Mouse (Mus musculus) naive thymus-derived CD4-positive, alpha-beta T cell, adult 2 months (primary cell): ENCODE data around the gene Hsf2bp.

Source experiments
- DNase-seq: peaks from one replicate; pipeline ENCODE4 v3.0.0-alpha.2; 2011; ENCODE audit warnings: low read depth

Hsf2bp gene

DNA sequence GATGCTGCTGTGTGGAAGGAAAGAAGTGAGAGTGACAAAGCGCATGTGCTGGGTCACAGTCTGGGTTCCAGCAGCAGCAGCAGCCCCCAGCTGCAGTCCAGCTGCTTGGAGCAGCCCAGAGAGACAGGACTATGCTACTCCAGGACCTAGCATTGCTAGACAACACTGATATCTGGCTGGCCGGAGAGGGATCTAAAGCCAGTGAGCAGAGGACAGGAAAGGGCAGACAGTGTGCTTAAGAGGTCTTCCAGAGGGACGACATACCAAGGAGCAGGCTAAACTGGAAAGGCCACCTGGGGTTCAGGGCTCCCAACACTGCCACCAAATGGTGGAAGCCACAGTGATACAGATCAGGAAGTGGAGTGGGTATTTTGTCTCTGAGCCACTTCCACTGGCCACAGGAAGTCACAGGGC lies 99.0 kb downstream of the Hsf2bp start:
- no peak for DNase-seq

DNA sequence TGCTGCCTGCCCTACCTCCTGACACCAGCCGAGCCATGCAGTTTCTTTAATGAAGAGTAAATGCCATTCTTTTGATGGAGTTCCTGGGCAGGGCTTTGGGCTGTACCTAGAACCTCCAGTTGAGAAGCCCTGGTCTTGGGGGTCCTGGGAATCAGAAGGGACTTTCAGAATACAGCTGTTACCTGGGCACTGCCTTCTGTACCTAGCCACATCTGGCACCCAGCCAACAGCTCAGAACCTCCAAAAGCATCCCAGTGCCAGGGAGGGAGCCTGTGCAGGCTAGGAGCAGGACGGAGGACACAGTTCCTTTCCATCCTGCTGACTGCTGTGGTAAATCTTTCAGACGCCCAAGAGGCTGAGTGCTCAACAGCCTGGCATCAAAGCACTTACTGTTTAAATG lies 100.3 kb downstream of the Hsf2bp start:
- no peak for DNase-seq

DNA sequence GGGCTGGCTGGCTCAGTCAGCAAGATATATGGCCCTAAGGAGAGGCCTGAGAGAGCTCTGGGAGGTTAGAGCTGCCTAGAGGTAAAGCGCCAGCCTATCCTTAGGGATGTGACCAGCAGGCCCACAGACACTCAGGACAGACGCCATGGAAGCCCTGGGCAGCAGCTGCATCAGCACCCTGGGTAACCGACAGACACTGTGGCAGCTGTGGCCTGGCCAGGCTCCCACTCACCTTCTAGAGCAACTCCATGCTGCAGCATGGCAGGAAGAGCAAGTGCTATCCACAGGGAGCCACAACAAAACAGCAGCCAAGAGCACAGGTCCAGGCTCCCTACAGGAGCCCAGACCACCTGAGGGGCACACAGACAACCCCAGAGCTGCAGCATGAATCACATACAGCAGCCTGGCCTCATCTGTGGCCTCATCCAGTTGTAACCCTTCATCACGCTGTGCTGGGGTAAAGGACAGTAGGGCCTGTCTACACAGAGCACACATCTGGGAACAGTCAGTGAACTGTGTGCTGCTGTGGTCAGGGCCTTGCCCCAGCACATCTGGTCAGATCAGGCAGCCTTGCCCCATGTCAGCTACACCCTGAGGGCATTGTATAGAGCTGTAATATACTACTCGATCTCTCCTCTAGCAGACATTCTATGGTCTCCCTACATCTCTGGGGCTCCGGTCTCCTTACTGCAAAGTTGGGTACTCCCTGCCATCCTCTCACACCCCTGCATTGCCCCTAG lies 100.9 kb downstream of the Hsf2bp start:
- no peak for DNase-seq

DNA sequence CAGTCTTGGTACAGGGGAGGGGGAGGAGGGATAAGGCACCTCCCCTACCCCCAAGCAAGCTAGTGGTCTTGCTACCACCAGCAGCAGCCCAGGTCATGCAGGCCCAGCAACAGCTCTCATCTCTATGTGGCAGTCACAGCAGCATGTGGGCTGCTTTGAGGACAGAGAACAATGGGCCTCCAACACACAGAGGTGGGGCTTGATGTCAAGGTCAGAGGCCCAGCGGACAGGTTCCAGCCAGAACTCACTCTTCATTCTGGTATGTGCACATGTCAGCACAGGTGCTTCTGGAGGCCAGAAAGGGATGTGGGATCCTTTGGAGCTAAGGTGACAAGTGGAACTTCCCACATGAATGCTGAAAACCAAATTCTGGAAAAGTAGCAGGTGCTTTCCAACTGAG lies 102.2 kb downstream of the Hsf2bp start:
- DNase-seq: no peak

DNA sequence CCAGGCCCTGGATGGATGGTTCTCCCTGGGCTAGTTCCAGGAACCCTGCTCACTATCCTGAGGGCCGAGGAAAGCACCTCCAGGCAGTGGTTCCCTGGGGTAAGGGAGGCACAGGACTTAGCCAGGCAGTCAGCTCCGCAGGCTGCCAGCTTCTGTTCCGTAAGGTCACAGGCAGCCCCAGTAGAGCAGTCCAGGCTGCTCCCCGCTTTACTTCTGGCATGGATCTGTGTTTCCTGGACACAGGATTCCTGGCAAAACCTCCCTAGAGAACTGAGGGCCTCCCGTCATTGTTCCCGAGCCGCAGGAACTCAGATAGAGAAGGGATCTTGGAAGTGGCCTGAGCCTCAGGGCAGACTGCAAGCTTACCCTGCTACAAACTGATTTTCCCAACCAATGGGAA lies 104.7 kb downstream of the Hsf2bp start:
- no peak for DNase-seq

DNA sequence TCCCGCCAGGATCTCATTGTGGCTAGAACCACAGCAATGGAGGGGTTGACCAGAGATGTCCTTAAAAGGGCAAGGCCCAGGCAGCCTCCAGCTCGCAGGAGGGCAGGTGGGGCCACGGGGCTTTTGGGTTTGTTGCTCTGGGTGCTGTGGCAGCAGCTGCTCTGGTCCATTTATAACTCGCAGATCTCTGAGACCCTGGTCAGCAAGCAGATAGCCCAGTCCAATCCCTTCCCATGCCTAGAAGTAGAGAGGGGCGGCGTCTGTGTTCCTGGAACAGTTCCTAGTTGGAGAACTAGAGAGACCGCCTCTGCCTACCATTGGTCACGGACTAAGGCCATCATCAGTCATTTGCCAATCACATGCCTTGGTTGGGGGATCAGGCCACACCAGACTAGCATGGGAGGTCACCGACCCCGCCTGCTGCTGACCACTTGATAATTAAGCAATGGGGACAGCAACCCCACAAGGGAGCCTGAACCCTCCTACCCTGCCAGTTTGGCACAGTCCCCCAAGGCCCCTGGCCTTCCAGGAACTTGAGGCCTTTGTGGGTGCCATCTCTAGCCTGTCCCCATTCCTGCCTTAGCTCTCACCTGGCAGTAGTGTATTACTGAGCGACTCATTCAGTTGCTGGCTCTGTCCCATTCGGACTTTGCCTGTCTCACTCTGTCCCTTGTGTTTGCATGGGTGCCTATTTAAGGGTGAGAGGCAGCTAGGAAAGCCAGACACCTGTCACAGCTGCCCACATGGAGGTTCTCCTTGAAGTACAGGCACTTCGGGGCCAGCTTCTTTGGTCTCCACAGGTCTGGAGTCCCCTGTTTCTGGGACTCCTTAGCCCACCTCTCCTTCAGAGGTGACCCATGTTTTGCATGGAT lies 106.1 kb downstream of the Hsf2bp start:
- DNase-seq: no peak

DNA sequence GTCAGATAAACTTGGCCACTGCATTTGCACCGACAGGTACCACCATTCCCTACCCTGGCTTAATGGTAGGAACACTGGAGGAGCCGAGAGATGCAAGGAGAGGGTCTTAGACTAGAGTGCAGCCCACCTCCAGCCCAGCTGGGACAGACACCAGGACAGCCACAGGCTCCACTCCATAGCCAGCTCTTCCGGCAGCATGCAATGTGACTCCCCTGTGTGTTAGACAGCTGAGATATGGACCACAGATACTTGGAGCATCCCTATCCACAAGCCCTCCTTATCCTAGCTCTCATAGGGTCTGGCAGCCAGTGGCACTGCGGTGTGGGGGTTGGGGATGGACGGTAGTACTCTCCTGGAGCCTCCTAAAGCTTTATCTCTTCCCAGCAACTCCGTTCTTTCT lies 107.1 kb downstream of the Hsf2bp start:
- no peak for DNase-seq

DNA sequence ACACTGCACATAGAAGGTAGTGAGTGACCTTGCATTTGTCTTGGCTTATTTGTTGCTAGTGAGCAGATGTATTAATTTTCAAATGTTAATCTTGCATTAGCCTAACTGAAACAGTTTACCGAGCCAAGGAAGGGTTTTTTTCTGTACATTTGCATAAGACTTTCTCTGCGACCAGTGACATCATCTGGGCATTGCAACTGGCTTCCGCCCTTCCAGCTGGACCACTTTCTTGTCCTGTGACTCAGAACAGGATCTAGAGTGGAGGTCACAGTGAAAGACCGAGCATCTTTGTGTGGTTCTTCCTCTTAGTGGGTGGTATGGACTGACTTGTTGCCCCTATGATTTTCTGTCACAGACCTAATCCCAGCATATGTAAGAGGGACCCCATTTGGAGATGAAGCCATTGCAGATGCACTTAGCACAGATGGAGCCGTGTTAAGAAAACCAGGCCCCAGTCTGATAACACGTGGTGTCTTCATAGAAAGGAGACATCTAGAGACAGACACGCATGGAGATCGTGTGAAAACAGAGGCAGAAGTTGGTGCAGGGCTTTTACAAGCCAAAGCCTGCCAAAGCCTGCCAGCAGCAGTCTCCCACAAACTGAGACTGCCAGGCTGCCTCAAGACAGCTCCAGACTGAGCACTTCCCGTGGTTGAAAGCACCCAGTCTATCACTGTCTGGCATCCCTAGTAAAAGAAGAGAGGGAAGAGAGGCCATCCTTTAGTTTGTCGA lies 108.1 kb downstream of the Hsf2bp start:
- no peak for DNase-seq

DNA sequence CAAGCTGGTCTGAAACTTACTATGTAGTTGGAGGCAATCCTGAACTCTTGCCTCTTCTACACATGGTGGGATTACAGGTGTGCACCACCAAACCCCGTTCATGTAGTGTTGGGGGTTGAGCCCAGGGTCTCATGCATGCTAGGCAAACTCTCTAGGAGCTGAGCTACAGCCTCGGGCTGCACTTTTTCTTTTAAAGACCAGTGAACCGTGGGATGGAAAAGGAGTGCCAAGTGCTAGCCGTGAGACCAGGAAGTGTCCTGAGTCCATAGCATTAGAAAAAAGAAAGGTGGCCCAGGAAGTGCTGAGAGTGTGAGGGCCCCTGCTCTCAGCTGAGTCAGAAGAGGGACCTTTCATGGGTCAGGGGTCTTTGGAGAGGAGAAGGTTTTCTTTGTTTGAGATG lies 111.9 kb downstream of the Hsf2bp start:
- DNase-seq: no peak

DNA sequence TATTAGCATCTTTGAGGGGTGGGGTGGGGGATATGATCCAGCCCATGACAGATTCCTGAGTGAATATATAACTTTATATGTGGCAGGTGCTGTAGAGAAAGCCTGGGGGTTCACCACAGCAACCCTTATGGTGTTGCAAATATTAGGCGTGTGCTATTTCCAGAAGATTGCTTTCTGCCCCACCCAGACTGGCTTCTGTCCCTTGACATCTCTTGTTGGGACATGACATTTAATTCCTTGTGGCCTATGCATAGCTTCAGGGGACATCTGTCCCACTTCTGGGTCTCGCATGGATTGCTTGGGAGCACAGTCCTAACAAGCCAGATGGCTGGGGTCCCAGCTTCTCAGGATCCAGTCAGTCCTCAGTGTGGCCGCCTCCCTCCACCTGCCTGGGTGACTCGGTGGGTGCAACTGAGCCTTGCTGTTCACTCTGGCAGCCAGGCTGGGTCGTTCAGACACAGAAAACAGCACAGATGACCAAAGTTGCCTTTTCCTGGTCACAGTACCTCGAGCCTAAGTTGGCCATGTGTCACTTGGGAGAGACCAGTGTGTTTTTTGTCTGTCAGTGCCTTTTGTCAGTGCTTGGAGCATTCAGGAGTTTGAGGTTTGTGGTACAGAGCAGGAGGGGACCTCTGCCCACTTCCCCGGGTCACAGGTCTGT lies 112.7 kb downstream of the Hsf2bp start:
- DNase-seq: no peak

DNA sequence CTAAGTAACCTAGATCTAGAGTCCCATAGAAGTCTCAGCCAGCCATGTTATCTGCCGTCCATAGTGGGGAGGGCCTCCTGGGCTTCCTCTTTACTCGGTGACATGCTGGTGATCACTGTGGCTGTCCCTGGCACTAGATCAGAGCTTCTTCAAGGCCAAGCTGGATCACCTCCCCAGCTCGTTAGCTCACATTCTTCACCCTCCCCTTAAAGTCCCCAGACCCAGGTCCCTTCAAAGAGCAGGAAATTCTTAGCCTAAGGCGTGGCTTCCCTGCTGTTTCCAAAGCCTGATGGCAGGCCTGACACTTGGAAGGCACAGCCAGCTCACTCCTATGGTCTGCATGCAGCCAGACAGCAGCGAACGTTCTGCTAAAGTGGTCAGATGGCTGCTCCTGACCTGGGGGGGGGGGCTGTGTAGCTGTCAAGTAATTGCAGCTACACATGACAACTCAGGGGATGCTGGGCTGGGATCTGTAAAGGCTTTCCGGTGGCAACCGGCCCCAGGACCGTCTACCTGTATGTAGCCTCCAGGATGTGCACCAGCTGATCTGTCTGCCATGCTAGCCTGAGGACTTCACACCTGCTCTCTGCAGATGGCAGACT lies 115.5 kb downstream of the Hsf2bp start:
- DNase-seq: no peak

DNA sequence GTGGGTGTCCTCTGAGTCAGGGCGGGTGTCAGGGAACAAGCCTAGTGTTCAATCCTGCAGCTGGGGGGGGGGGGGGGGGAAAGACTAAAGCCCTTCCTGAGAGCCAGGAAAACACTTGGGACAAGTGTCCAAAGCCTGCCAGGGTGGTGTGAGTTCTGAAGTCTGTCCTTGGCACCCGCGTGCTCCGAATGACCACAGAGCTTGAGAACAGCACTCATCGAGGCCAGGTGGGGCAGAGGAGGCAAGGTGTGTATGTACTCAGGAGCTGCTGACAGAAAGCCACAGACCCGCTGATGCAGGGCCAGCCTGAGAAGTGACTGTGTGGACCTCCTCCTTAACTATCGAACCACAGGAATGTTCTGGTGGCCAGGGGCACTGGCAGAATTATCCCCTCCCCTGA lies 116.5 kb downstream of the Hsf2bp start:
- no peak for DNase-seq

DNA sequence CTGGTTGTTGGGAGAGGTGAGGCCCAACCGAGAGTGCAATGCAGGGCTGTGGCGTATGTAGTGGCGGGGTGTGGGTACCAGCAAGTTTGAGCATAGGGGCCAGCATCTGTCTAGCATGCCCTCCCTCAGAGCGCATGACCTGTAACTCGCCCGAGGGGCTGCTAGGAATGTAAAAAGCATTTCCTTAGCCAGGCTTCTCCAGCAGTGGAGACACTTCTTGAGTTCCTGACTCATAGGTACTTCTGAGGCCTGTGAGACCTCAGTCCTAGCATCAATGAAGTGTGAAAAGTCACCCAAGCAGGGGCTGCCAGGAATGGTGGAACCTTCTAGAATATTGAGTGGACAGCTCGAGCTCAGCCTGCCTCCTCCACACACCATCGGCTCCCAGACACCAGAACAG lies 117.8 kb downstream of the Hsf2bp start:
- DNase-seq: no peak

DNA sequence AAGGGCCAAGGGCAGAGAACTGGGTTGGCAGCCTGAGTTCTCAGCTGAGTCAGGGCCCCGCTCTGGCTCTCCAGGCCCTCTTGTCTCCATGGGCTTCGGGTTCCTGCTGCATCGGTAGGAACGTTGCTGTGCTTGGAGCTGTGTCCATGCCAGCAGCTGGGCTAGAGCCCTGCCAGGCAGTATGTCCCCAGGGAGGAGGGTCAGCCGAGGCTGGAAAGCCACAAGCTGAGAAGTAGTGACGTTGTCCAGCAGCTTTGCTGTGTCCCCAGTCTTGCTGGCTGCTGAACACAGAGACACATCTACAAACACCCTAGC lies 119.7 kb downstream of the Hsf2bp start:
- DNase-seq: no peak

DNA sequence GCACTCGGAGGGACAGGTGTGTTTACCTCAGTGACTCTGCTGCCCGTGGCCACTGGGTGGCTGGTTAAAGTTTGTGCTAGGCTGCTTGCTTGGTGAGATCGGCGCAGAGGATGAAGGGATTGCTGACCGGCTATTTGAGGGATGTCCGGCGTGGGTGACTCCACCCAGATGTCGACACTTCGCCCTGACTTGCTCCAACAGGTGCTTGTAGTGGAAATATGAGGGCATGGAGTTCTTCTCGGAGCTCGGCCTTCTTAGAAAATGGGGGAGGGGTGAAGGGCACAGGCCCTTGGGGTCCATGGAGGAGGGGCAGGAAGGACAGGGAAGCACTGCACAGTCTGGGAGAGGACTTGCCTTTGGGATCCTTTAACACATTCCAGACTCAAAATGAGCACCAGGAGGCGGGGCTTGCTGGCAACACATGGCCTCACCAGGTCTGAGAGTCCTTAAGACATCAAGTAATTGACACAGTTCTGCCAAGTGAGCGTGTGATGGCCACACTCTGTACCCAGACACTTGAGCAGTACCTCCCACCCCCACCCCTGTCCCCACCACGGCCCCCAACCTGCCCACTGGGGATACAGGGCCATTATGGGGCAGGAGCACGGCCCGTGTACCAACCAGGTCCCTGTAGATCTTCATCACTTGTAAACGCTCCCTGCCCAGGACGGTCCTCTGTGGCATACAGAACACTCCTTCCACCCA lies 120.2 kb downstream of the Hsf2bp start:
- DNase-seq: no peak

DNA sequence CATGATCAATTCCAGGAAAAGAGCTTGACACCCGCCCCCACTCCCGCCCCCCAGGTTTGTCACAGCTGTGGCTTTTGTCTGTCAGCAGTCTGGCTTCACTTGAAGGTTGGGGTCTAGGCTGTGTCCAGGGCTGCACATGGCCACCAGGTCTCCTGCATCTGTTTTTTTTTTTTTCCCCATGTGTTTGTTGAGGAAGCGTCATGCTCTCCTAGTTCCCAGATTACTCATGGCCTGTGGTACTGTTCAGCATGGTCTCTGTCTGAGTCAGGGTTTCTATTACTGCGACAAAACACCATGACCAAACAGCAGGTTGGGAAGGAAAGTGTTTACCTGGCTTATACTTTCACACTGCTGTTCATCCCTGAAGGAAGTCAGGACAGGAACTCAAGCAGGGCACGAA lies 121.8 kb downstream of the Hsf2bp start:
- DNase-seq: no peak

DNA sequence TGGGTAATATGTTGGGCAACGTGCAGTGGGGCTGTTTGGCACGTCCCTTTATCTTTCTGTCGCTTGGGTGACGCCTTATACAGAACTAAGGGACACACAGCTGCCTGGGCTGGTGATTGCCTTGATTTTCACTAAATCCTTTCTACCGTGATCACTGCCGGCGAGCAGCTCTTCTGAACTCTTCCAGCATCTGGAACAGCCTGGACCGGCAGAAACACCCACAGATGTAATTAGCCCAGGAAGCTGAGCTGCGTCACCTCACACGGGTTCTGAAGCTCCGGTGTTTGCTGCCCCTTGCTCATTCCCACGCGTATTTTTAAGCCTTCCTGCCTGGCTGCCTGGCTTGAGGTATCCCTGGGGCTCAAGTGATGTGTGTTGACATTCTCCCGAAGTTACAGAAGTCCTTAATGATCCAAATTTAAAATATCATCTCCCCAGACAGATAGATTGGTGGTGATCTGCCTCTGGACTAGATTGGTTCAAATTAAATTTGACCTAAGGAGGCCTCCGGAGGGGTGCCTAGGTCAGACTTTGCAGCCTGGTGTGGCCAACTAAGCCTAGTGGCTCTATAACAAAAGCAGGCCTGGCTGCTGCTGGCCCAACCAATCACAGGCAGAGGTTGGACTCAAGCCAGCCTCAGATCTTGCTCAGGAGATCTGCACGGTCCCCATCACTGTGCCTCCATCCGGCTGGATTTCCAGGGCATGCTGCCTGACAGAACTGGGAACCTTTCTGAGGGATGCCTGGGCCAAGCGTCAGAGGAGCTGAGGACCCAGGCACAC lies 123.1 kb downstream of the Hsf2bp start:
- DNase-seq: no peak

DNA sequence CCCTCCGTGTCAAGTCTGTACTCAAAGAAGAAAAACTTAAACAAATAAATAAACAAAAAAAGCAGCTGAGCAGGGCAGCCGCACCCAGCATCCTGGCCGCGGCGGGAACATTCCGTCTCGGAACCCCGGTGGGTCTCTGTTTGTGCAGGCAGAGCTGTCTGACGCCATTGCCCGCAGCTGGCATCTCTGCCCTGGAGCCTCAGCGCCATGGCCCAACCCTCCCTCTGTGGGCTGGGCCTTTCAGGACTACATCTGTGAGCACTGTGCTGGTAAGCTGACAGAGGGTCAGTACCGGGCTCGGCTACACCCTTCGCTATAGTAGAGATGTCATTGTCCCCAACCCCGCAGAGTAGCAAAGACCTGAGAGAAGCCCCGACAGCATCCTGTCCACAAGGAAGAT lies 123.8 kb downstream of the Hsf2bp start:
- DNase-seq: no peak

DNA sequence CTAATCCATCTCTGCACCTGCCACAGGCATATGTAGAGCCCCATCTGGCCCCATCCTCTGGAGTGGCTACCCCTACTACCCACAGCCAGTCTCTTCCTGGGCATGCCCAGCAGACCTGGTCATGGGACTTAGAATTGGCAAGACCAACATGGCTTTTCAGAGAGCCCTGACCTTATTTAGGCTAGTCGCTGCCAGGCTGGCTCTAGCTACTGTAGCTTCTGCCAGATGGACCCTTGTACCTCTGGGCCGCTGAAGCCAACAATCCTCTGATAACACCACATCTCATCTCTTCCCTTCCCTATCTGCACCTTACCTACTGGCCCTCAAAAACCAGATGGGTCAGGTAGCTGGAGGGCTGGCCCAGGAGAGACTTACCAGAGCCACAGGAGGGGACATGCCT lies 127.2 kb downstream of the Hsf2bp start:
- no peak for DNase-seq

DNA sequence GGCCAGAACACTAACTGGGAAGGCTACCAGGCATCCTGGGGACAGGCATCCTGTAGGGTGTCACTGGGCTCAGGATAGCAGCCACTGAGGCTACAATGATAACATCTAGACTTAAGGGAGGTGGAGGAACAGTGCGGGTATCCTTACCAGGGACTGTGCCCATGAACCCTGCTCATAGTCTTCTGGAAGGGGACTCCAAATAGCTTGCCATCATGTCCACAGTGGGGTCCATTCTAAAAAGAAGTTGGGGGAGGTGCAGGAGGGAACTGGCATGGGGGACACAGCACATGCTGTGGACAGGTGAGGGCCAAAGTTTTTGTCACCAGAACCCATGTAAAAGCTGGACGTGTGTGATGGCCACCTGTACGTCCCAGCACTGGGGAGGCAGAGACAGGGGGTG lies 129.7 kb downstream of the Hsf2bp start:
- no peak for DNase-seq

DNA sequence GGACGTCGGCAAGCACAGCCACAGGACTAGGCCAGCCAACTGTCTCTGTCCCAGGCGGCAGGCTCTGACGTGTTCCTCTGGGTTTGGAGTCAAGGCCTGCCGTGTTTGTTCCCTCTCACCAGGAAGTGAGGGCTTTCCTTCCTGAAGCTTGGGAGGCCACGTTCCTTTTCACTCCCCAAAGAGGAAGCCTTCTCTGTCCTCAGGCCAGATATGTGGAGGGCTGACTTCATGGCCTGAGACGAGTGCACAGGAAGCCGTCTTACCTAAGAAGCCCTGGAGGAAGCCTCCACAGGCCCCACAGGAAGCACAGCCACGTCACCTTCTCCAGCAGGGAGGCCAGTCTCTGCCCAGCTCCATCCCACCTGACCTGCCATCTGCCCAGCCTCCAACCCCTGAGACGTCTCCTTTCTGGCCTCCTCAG lies 130.3 kb downstream of the Hsf2bp start:
- DNase-seq: peak; percentile 72
